Mouse (Mus musculus) small intestine, adult 2 months (tissue): ENCODE measurements around the gene 2200002D01Rik.

ENCODE experiments used
- CTCF ChIP-seq: fragments of 200-500 bp; IDR thresholded peaks from 2 replicates; pipeline ENCODE4 v1.5.1; 2012; ENCODE audit warnings: low read depth, mild to moderate bottlenecking, control low read depth, inconsistent platforms, low read length, moderate library complexity, mixed read lengths; ENCODE audit not compliant: insufficient replicate concordance, insufficient read length; ENCODE audit errors: extremely low read depth
- POLR2A ChIP-seq: fragments of 200-500 bp; IDR thresholded peaks from 2 replicates; pipeline ENCODE4 v1.6.1; 2012; ENCODE audit warnings: low read depth, mild to moderate bottlenecking, control low read depth, inconsistent platforms, low read length, moderate library complexity

GRCm38 (mm10) chr7:29233745-29234144 lies 14.5 kb downstream of the 2200002D01Rik start:
- TF ChIP-seq POLR2A (no peak), CTCF (no peak)
